Mouse (Mus musculus) heart, postnatal 0 days (tissue): ENCODE data around the gene Mettl14.

Experiments used
- CTCF ChIP-seq: IDR thresholded peaks from 2 replicates; pipeline ENCODE4 v1.5.1; 2016; ENCODE audit warnings: antibody characterized with exemption, control low read depth, low read depth
- EP300 ChIP-seq: IDR thresholded peaks from 2 replicates; pipeline ENCODE4 v1.6.1; 2016; ENCODE audit warnings: antibody characterized with exemption, low read depth

GRCm38 (mm10) chr3:123376562-123376961 is 9.3 kb downstream of the Mettl14 start:
- TF ChIP-seq CTCF (no peak), EP300 (no peak)
